Mouse (Mus musculus) layer of hippocampus, adult 8-10 months (tissue): ENCODE measurements around the gene Foxc2. TPM values are rescaled to one million over a fixed set of nuclear protein-coding genes. Genes with fewer than 3 reads are reported as not detected.
"Not testable (repeated sequence)": the region's sequence is repeated elsewhere in the genome, so short reads cannot be mapped to it uniquely, and the experiment has no call there.

Experiments used
- DNase-seq, 2 experiments: peaks; one replicate each; pipeline ENCODE4 v3.0.0; 2022; ENCODE audit warnings: low spot score in 2 of 2
- total RNA-seq, 4 experiments: library from RNA; stranded (reverse); gene quantifications; 2 replicates each; pipeline ENCODE4 v1.2.4; 2022

Foxc2 gene
- total RNA-seq, 4 experiments from 2014 or later = 1.0 to 2.3 (median 1.3) TPM

DNA sequence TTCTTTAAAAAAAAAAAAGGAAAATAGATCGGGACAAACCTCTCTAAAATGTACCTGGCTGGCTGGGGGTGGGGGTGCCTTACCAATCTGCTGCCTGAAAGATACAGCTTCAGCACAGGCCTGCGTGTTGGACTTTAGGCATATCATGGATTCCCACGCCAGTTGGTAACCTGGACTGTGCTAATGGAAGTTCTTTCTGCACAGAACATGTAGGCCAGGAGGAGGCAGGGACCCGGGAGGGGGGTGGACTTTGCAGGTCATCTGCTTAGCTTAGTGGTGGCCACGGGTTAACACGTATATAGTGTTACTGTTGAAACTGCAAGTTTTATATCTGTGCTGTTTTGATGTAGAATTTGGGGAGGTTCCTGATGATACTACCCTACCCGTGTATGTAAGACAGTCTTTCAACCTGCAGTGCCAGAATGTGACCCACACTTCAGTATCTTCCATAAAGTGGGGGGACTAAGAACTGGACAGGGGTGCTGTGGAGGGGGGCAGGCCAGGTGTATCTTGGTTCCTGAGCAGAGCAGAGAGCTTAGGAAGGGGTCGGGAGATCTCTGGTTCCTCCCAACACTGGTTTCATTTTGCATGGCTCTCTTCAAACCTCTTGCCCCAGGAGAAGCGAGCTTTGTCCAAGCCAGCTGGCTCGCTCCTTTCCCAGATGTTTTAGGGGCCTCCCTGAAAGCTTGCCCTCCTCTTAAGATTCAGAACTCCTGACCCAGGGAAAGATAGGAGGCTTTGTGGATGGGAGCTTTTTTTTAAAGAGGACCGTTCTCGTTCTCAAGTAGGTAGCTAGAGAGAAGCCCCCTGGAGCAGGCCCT lies 3.9 kb downstream of the Foxc2 start:
- DNase-seq = no peak

DNA sequence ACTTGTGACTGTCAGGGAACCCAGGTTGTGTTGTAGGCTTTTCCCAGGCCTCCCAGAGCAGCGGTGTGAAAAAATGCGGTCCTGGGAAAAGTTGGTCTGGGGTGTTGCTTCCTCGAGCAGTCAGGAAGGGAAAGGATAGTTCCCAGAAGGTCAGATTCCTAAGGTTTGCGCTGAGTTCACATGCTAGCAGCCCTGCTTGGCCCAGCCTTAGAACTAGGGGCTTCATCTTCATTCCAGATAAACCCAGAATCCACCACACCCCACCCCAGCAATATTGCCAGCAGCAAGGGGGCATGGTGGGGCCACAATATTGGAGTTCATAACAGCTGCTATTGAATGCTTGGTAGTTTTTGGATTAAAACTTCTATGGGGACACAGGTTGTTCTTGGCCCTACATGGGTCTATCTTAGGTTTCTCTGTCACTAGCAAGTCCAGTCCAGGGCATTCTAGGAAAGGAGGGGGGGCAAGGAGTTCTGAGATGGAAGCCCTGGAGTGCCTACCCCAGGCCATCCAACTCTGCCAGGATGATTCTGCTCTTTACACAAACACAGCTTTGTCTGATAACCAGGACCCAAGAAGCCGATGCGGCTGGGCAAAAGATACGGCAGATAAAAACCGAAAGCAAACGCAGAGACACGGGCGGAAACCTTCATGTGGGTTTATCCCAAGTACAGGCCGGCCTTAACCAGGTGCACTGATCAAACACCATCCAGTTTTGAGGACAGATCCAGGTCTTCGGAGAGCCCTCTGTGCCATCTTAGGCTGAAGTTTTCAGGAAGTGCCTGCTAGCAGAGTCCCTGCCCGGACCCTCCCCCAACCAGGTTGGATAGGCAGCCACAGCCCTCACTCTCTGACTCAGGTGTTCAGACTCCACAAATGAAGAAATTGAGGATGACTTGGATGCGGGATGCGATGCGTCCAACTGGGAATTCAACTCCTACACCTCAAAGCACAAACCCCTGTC lies 4.8 kb downstream of the Foxc2 start:
- DNase-seq = no peak

DNA sequence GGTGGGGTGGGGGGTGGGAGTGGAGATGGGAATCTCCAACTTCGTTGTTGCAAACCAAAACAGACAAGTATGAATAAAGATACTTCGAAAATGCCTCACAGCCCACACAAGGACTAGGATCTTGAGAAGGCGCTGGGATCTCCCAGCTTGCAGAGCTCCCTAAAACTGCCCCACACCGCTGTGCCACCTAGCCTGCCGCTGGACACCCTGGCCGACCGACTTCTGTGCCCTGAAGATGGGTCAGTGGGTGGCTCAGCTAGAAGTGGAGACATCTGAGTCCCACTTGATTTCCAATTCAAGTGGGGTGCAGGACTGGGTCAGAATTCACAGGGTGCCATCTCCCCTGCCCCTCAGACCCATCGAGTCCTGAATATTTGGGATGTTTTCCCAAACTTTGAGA lies 5.7 kb downstream of the Foxc2 start:
- DNase-seq = no peak

DNA sequence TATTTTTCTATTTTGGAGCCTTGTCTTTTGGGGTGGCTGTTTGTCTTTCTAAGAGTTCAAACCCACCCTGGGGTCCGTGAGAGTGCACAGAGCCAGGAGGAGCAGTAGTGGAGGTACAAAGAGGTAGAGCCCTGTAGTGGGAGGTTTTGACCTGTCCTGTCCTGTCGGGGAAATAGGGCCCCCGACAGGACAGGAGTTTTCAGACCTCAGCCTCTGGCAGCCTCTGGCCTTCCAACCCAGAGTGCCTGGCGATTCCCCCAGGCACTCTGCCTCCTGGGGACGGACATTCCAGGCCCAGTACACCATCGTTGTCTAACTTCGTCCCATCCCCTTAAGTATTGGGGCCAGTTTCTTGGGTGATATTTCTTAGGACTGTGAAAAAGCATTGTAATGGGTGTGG lies 6.4 kb downstream of the Foxc2 start:
- DNase-seq = no peak

DNA sequence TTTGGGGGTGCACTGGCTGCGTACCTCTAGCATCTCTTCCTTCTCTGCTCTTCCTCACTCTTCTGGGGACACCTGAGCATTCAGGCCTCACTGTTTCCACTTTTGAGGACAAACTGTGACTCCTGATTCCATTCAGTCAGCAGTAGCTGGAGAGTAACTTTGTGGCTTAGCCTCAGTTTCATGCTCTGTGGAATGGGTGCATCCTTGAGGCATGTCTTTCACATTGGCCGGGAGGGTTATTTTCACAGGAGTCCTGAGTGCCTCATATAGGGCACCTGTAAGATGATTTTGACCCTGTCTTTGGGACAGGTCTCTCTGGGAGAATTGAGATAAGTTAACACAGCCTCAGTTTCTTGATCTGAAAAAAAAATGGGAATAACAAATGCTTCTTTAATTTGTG lies 7.1 kb downstream of the Foxc2 start:
- no peak for DNase-seq

DNA sequence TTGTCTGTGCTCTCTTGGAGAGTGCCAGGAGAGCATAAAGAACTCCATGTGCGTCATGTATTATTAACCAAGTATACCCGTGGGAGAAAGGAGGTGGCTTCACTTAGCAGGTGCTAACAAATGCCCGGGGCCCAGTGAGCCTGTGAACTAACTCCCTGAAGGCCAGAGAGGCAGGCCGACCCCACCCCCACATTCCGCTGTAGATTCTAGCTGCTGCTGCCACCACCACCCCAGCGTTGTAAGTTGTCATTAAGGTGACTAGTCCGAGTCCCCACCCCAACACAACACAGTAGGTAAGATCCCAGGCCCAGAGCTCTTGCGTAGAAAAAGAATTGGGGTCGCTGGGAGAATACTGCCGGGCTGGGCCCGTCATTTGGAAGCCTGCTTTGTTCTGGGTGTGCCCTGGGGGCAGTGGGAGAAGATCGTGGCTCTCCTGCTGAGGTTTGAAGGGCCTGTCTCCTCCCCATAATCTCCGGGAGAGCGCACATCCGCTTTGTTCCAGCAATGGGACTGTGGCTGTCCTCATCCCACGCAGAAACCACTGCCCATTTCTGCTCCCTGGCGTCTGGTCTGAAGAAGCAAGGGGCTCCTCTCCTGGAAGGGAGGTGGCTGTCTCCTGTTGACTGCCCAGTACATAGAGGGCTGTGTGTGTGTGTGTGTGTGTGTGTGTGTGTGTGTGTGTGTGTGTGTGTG lies 8.7 kb downstream of the Foxc2 start:
- DNase-seq = no peak

DNA sequence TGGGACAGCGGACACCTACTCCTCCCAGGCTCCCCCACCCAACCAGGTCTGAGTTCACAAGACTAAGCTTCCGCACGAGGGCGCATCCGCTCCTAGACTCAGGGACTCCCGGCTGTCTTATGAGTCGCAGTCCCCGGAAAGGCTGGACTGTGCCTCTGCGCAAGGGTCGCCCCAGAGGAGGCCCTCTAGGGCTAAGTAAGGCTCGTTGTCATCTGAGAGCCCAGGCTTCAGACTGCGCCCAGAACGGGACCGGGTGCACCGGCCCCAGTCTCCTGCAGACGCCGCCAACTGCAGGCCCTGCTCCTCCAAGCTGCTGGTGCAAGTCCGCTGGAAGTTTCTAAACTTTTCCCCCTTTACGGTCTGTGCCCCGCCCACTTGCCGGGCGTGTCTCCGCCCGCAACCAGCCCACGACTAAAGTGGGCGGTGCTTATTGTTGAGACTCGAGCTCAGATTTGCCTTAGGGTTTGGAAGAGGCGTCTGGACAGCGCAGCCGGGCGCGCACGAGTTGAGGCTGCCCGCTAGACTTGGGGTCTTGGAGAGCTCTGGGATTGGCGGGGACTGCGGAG lies 9.4 kb downstream of the Foxc2 start:
- DNase-seq = peak in 1 of 2 experiments; percentile 45

DNA sequence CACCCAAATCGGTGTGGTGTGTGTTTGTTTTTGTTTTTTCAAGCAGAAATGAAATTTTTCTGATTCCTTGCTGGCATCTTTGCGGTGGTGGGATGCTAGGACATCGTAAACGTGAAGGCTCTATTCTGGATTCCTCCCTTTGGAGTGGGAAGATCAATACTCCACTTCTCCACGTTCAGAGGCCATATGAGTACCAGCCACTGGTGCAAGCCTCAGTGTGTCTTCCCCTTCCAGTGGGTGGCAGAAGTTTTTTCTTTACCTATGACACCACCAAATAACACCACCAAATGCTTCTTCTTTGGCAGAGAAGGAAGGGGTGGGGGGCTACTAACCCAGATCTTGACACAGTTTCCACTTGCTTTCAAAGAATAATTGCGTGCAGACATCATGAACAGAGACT lies 10.2 kb downstream of the Foxc2 start:
- DNase-seq = no peak

DNA sequence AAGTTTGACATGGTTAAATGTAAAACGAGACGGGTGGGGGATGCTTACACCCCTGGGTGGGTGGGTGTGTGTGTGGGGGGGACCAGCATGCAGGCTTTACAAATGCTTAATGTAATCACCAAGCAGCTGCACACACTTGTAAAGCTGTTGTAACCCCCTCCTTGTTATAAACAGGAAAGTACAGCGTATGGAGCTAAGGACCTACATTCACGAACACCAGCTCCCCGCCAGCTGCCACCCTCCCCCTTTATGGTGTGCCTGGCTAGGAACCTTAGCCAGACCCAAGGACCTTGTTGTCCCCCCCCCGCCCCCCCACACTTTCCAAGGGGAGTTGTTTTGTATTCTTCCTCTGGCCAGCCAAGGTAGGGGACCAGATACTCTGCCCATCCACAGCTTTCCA lies 10.7 kb downstream of the Foxc2 start:
- no peak for DNase-seq

DNA sequence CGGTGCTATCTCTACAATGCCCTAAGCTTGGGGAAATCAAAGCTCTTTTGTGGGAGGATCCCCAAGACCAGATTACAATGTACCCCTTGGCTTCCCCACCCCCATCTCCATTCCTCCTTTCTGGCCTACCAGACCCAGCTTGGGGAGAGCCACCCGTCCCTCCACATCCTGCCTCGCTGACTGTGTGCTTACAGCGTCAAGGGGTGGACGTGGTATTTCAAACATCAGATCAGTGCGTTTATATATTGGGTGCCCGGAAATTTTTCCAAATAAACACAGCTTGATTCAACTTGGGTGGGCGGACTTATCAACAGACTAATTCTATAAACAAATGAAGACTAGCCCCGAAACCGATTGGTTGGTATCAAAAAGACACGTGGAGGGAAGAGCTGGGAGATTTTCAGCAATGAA lies 11.3 kb downstream of the Foxc2 start:
- DNase-seq = no peak

DNA sequence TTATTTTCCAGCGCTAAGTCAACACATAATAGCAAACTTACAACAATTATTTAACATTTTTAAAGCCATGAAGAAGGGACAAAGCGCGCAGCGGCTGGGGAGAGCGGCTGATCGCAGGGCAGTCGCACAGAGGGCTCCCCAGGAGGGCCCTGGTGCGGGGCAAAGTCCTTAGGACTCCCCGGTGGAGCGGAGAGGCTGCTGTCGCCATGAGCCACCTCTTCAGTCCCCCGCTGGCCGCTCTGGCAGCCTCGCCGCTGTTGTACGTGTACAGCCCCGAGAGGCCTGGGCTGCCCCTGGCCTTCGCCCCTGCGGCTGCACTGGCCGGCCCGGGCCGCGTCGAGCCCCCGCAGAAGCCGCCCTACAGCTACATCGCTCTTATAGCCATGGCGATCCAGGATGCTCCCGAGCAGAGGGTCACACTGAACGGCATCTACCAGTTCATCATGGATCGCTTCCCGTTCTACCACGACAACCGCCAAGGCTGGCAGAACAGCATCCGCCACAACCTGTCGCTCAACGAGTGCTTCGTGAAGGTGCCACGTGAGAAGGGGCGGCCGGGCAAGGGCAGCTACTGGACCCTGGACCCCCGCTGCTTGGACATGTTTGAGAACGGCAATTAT lies 11.9 kb downstream of the Foxc2 start, which contains the start of gene Foxl1:
TSS of gene Foxl1 (plus strand) at position 185 of the 620 bp plus-strand sequence.
- DNase-seq = no peak

DNA sequence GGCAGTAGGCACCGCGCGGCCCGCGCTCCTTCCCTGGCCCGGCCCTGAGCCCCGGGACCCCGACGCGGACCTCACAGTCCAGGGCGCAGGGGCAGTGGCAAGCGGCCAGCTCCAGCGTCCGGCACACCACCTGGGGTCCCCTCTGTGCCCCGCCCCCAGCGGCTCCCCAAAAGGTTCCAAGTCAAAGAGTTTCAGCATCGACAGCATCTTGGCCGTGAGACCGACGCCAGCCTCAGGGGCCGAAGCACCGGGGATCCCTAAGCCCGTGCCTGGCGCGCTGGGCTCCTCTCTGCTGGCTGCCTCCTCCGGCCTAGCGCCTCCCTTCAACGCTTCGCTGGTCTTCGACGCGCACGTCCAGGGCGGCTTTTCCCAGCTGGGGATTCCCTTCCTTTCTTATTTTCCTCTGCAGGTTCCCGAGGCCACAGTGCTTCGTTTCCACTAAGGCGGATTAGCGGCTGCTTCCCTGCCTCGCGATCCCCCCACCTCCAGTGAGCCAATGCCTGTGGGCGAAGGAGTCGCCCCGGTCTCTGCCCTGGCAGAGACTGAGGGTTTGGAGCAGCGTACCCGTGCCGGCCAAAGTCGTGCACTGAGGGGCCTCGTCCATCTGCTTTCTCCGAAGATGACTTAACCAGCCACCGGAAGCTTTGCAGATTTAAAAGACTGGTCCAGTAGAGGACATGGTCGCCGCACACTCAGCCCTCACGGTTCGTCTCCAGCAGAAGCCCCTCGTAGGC lies 12.7 kb downstream of the Foxc2 start:
- DNase-seq = no peak

DNA sequence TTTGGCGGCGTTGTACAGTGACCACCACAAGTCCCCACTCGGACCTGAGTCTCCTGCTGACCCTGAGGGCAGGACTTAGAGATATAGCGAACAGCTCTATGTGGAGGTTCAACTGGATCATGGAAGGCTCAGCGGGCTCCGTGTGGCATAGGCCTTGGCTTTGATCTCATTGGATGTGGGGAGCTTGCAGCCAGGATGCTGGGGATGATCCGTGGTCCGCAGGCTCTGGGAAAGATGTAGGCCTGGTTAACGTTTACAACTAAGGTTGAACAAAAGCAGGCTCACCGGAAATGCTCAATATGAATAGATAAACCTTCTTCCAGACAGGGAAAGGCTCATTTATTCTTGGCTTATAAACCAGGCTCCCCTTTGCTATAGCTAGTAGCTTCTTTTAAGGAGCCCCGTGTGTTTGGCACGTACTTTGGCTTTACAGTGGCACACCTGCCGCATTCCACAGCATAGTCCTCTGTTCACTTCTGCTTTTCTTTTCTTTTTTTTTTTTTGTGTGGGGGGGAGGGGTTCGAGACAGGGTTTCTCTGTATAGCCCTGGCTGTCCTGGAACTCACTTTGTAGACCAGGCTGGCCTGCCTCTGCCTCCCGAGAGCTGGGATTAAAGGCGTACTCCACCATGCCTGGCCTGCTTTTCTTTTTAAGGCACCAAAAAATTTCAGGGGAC lies 13.4 kb downstream of the Foxc2 start:
- no peak for DNase-seq

DNA sequence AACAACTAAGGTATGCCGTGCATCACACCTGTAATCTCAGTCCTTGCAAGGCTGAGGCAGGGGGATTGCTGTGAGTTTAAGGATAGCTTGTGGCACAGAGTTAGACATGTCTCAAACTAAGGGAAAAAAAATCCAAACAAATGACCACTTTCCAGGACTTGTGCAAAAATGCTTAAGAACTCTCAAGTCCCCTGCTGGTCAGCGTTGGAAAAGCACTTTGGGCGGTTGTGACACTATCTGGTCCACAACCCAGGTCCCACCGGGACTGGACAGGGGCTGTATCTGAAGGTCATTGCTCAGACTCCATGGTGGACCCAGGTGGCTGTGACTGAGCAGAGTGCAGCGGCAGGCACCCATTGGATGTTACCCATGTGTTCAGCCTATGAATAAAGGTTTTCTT lies 14.6 kb downstream of the Foxc2 start:
- DNase-seq = no peak

DNA sequence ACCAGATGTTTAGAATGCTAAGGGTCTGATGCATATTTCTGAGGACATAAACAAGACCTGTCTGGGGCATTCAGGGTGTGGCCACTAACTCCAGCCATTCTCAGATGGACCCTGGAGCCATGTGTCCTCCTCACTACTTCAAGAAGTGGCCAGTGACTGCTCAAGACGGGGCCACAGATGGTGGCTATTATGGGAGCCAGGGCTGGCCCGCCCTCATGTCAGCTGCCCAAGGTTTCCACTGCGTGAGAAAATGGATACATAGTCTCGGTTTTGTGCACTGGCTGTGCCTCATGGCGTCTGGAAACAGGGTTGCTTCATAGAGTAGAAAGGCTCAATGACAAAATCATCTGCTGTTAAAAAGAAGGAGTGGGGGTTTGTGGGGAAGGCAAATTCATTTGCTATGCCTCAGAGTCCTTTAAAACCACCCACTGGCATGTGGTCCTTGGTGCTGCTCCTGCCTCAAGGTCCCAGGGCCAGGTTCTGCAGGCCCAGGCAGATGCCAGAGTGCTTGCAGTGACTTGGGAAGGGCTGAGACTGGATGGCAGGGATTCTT lies 17.1 kb downstream of the Foxc2 start:
- no peak for DNase-seq

DNA sequence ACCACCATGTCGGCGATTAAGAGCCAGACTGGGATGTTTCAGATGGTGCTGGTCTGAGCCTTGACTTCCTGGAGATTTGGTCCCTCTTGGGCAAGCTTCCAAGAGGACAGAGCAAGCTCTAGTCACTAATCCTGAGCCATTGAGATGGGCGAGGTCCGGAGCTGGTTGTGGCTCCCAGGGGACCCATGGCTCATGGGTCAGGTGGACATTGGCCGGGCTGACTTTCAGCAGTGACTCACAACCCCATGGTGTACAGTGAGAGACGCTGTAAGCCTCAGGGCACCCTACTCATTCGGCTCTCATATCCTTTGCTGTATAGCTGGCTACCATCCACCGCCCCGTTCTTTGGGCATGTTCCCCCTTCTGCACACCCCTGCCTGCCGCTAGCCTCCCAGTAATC lies 18.1 kb downstream of the Foxc2 start:
- no peak for DNase-seq

DNA sequence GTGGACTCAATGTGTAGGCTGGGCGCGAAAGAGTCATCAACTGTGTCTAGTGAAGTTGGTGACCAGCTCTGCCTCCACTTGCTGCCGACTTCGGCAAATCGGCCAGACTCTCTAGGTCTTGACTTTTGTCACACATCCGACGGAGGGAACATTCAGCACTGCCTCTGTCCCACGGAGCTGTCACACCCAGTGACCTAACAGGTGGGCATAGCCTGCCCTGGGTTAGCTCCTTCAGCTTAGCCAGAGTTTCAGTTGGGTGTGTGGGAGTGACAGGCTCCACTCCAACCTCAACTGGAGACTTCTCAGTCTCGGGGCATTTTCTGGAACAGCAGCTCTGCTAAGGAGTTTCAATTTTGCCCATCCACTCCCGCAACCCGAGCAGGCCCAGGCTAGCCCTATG lies 18.5 kb downstream of the Foxc2 start:
- DNase-seq = no peak

DNA sequence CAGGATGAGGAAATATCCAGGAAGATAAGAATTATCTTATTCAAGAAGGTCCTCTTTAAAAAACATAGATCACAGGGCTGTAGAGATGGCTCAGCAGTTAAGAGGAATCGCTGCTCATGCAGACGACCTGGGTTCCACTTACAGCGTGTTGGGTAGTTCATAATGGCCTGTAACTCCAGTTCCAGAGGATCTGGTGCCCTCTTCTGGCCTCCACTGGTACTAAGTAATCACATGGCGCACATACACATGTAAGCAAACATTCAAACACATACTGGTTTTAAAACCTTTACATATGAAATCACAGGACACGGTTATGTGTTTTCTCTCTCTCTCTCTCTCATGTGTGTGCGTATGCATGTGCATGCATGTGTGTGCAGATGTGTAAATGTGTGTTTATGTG lies 20.9 kb downstream of the Foxc2 start:
- DNase-seq = no peak

DNA sequence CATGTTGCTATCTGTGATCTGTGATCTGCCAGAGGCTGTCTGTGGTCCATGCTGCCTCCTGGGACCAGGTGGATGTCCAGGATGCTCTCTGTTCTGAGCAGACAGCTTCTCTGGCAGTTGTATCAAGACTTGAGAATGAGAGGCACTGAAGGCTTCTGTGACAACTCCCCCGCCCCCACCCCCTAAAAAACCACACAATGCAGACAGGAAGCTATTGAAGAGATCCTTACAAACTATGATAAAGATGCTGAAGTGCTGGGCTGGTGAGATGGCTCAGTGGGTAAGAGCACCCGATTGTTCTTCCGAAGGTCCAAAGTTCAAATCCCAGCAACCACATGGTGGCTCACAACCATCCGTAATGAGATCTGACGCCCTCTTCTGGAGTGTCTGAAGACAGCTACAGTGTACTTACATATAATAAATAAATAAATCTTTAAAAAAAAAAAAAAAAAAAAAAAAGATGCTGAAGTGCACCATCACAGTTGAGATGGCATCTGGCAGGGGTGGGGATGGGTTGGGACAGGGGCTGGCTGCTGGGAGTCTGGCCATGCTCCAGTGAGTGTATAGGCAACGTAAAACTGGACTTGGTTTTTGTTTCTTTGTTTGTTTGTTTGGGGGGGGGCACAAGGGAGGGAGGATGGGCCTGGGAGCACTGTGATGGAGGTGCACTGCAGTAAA lies 29.6 kb downstream of the Foxc2 start:
- not testable (repeated sequence) for DNase-seq
